Mouse (Mus musculus): ENCODE measurements at regions not wholly inside any gene's neighbourhood (a gene's known extent, or its start where the extent isn't known, plus 50 kb on each side); places are given as distances from the start of the nearest gene placed in this dataset.

GRCm38 (mm10) chr1:51677802-51678201 lies 199.6 kb upstream of the Nabp1 start:
- Histone ChIP-seq H3K4me3 (no peak overlapping the region), H3K4me2 (no peak overlapping the region), H3K9ac (no peak overlapping the region), H3K4me1 (no peaks in the 10 kb centered on the region), H3K27ac (no peak overlapping the region), H3K27me3 (replicated peaks) (no peaks in the 10 kb centered on the region), H3K36me3 (replicated peaks) (no peaks in the 10 kb centered on the region), H3K9me3 (no peaks in the 10 kb centered on the region)
- no peak for ATAC-seq (replicated peaks)
- WGBS = 41% methylated on average over 5 of the region's 5 CpGs

- no peaks in the 10 kb centered on the region for H3K4me1 ChIP-seq
- 71% methylated on average over 1 of the region's 1 CpGs for WGBS
- H3K9me3 ChIP-seq = no peaks in the 10 kb centered on the region
- no peaks in the 10 kb centered on the region for H3K36me3 ChIP-seq (replicated peaks)
- no peak overlapping the region for H3K27ac ChIP-seq
- H3K9ac ChIP-seq = no peak overlapping the region
- no peak for ATAC-seq (replicated peaks)
- H3K27me3 ChIP-seq (replicated peaks) = no peaks in the 10 kb centered on the region
- H3K4me3 ChIP-seq = no peak overlapping the region
- no peak overlapping the region for H3K4me2 ChIP-seq
These were observed 193.5 kb upstream of the Nabp1 start for GRCm38 (mm10) chr1:51671691-51672090.

DNA sequence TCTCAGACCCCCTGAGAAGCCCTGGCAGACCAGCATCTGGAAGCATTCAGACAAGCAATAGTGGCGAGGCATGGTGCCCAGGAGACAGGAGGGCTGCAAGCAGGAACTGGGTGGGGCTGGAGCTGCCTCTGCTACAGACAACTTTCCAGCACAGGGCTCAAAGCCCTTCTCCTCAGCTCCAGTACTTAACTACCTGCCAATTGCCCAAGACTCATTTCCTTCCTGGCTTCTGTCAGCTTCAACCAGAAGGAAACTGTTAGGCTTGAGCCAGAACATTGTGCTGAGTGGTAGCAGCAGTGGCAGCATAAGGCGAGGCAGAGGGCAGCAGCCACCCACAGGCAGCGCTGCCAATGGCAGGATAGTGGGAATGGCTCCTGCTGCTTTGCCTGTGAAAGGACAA lies 193.1 kb upstream of the Nabp1 start:
- Histone ChIP-seq H3K36me3 (replicated peaks) (no peaks in the 10 kb centered on the region), H3K4me2 (no peak overlapping the region), H3K4me1 (no peaks in the 10 kb centered on the region), H3K27ac (no peak overlapping the region), H3K4me3 (no peak overlapping the region), H3K27me3 (replicated peaks) (no peaks in the 10 kb centered on the region), H3K9me3 (no peaks in the 10 kb centered on the region), H3K9ac (no peak overlapping the region)
- 64% methylated on average over 3 of the region's 3 CpGs for WGBS
- ATAC-seq (replicated peaks) = peak; percentile 74

DNA sequence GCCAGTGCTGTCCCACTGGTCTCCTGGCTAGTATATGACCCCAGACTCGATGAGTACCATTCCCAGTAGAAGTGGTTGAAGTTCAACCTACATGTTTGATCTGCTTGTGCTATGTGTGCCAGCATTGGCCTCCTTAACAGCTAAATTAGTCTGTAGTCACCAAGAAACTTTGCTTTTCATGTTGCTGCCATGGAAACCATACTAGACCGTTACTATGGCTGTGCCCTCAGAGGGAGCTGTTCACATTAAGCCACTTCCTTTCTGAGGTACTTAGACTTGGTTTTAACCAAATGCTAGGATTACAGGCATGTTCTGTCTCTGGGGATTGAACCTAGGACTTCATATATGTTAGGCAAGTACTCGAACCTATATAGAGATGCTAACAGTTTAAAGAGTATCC lies 191.8 kb upstream of the Nabp1 start:
- Histone ChIP-seq H3K9ac (no peak overlapping the region), H3K27ac (no peak overlapping the region), H3K36me3 (replicated peaks) (no peaks in the 10 kb centered on the region), H3K27me3 (replicated peaks) (no peaks in the 10 kb centered on the region), H3K4me2 (no peak overlapping the region), H3K9me3 (no peaks in the 10 kb centered on the region), H3K4me3 (no peak overlapping the region), H3K4me1 (no peaks in the 10 kb centered on the region)
- WGBS = 51% methylated on average over 3 of the region's 3 CpGs
- ATAC-seq (replicated peaks) = 0 out of 2 replicates have a peak, but pooled peaks have one; percentile 48

DNA sequence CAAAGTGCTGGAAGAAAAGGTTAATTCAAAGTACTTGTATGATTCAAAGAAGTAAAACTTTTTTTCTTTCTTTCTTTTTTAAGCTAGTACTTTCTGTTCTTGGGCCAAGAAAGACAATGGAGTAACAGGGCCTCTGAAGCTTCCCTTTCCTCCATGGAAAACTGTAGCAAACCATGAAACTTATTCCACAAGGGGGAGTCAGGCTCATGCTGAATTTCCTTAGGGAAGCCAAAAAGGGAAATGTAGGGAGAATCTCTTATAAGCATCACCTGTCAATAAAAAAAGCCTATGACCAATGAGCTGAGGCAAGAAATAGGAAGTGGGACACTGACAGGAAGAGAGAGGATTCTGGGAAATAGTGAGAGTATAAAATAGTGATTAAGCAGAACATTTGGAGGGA lies 190.7 kb upstream of the Nabp1 start:
- no peaks in the 10 kb centered on the region for H3K27me3 ChIP-seq (replicated peaks)
- no peak overlapping the region for H3K4me3 ChIP-seq
- H3K4me1 ChIP-seq = no peaks in the 10 kb centered on the region
- H3K27ac ChIP-seq = no peak overlapping the region
- no peaks in the 10 kb centered on the region for H3K9me3 ChIP-seq
- no peaks in the 10 kb centered on the region for H3K36me3 ChIP-seq (replicated peaks)
- H3K9ac ChIP-seq = no peak overlapping the region
- H3K4me2 ChIP-seq = no peak overlapping the region
- ATAC-seq (replicated peaks) = no peak

GRCm38 (mm10) chr1:51660531-51660930 lies 182.3 kb upstream of the Nabp1 start:
- H3K9me3 ChIP-seq = no peaks in the 10 kb centered on the region
- H3K4me2 ChIP-seq = no peak overlapping the region
- no peak overlapping the region for H3K4me3 ChIP-seq
- H3K27me3 ChIP-seq (replicated peaks) = no peaks in the 10 kb centered on the region
- WGBS = 94% methylated on average over 1 of the region's 1 CpGs
- H3K36me3 ChIP-seq (replicated peaks) = no peaks in the 10 kb centered on the region
- no peak for ATAC-seq (replicated peaks)
- no peak overlapping the region for H3K27ac ChIP-seq
- no peak overlapping the region for H3K9ac ChIP-seq
- H3K4me1 ChIP-seq = no peaks in the 10 kb centered on the region

- no peak overlapping the region for H3K27ac ChIP-seq
- no peak overlapping the region for H3K4me3 ChIP-seq
- no peak for ATAC-seq (replicated peaks)
- H3K27me3 ChIP-seq (replicated peaks) = no peaks in the 10 kb centered on the region
- H3K9me3 ChIP-seq = no peaks in the 10 kb centered on the region
- no peaks in the 10 kb centered on the region for H3K4me1 ChIP-seq
- H3K9ac ChIP-seq = no peak overlapping the region
- no peaks in the 10 kb centered on the region for H3K36me3 ChIP-seq (replicated peaks)
- WGBS = 86% methylated on average over 4 of the region's 4 CpGs
- H3K4me2 ChIP-seq = no peak overlapping the region
These were observed 179.0 kb upstream of the Nabp1 start for GRCm38 (mm10) chr1:51657203-51657602.

GRCm38 (mm10) chr1:51650653-51650995 lies 172.4 kb upstream of the Nabp1 start:
- Histone ChIP-seq H3K4me2 (no peak overlapping the region; the same call in 1 of the 2 replicates), H3K4me3 (no peak overlapping the region), H3K9me3 (no peaks in the 10 kb centered on the region), H3K36me3 (replicated peaks) (no peaks in the 10 kb centered on the region), H3K9ac (no peak overlapping the region), H3K27me3 (replicated peaks) (no peaks in the 10 kb centered on the region), H3K4me1 (peaks cover 10% of the 10 kb centered on the region), H3K27ac (peak overlapping the region; percentile 71)
- 16% methylated on average over 3 of the region's 3 CpGs for WGBS
- peak; percentile 85 for ATAC-seq (replicated peaks)

GRCm38 (mm10) chr1:51649963-51650652 lies 171.9 kb upstream of the Nabp1 start:
- H3K27ac ChIP-seq = peak overlapping the region; percentile 71
- WGBS = 7% methylated on average over 4 of the region's 4 CpGs
- peaks cover 10% of the 10 kb centered on the region for H3K4me1 ChIP-seq
- no peaks in the 10 kb centered on the region for H3K27me3 ChIP-seq (replicated peaks)
- no peak overlapping the region for H3K4me3 ChIP-seq
- no peak overlapping the region; the same call in 1 of the 2 replicates for H3K4me2 ChIP-seq
- no peaks in the 10 kb centered on the region for H3K9me3 ChIP-seq
- no peaks in the 10 kb centered on the region for H3K36me3 ChIP-seq (replicated peaks)
- ATAC-seq (replicated peaks) = peak; percentile 93
- no peak overlapping the region for H3K9ac ChIP-seq

DNA sequence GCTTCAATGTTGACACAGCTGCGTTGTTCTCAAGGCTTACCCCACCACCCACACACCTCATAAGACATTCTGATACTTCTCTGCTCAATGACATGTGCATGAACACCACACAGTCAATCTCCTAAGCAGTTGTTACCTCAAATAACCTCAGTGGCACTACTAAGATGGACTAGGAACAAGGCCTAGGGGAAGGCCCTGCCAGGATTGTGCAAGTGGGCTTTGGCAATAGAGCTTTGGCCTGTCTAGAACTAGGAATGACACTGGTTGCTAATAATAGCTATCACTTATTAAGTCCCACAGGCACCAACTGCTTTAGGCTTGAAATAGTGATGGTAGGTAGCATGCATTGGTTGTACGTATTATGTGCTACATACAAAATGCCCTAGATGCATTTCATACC lies 169.7 kb upstream of the Nabp1 start:
- no peak for ATAC-seq (replicated peaks)

GRCm38 (mm10) chr1:51644399-51644798 lies 166.2 kb upstream of the Nabp1 start:
- H3K27ac ChIP-seq = no peak overlapping the region
- H3K4me1 ChIP-seq = peaks cover under 1% of the 10 kb centered on the region; the same call in 1 of the 2 replicates
- H3K4me3 ChIP-seq = no peak overlapping the region
- H3K9me3 ChIP-seq = no peaks in the 10 kb centered on the region
- no peak overlapping the region for H3K9ac ChIP-seq
- H3K36me3 ChIP-seq (replicated peaks) = no peaks in the 10 kb centered on the region
- no peak overlapping the region for H3K4me2 ChIP-seq
- H3K27me3 ChIP-seq (replicated peaks) = no peaks in the 10 kb centered on the region
- ATAC-seq (replicated peaks) = peak; percentile 44
- 24% methylated on average over 2 of the region's 2 CpGs for WGBS

More for the DNA sequence above, 169.7 kb upstream of the Nabp1 start:
- Histone ChIP-seq H3K4me3 (no peak overlapping the region), H3K4me1 (peaks cover 10% of the 10 kb centered on the region), H3K4me2 (no peak overlapping the region), H3K9me3 (no peaks in the 10 kb centered on the region), H3K27ac (no peak overlapping the region), H3K27me3 (replicated peaks) (no peaks in the 10 kb centered on the region), H3K36me3 (replicated peaks) (no peaks in the 10 kb centered on the region), H3K9ac (no peak overlapping the region)
- WGBS = 81% methylated on average over 2 of the region's 2 CpGs

- H3K9ac ChIP-seq = no peak overlapping the region
- ATAC-seq (replicated peaks) = 0 out of 2 replicates have a peak, but pooled peaks have one; percentile 52
- 50% methylated on average over 3 of the region's 3 CpGs for WGBS
These were observed 165.4 kb upstream of the Nabp1 start for GRCm38 (mm10) chr1:51643640-51644039.

GRCm38 (mm10) chr1:51638519-51639302 lies 160.5 kb upstream of the Nabp1 start:
- Histone ChIP-seq H3K36me3 (replicated peaks) (no peaks in the 10 kb centered on the region), H3K4me3 (no peak overlapping the region), H3K9me3 (no peaks in the 10 kb centered on the region), H3K4me2 (no peak overlapping the region), H3K27ac (no peak overlapping the region), H3K9ac (no peak overlapping the region), H3K27me3 (replicated peaks) (no peaks in the 10 kb centered on the region), H3K4me1 (0 out of 2 replicates have a peak, but pooled peaks cover 12% of the 10 kb centered on the region)
- 69% methylated on average over 6 of the region's 6 CpGs for WGBS
- ATAC-seq (replicated peaks) = no peak

More at GRCm38 (mm10) chr1:51643640-51644039, 165.4 kb upstream of the Nabp1 start:
- H3K4me1 ChIP-seq = no peaks in the 10 kb centered on the region
- no peak overlapping the region for H3K4me2 ChIP-seq
- no peaks in the 10 kb centered on the region for H3K9me3 ChIP-seq
- no peak overlapping the region for H3K4me3 ChIP-seq
- H3K27me3 ChIP-seq (replicated peaks) = no peaks in the 10 kb centered on the region
- no peak overlapping the region for H3K27ac ChIP-seq
- no peaks in the 10 kb centered on the region for H3K36me3 ChIP-seq (replicated peaks)
